Mouse (Mus musculus) spleen, adult 2 months (tissue): Measurements from ENCODE around the gene Sowahb. TPM values are rescaled to one million over a fixed set of nuclear protein-coding genes. Genes with fewer than 3 reads are reported as not detected.

Experiments
- DNase-seq, 2 experiments: peaks; one replicate each; pipeline versions ENCODE4 v3.0.0 to v3.0.0-alpha.2; 2012 to 2021; ENCODE audit warnings: low spot score in 2 of 2, low read depth in 1 of 2
- H3K27ac ChIP-seq: fragments of 200-500 bp; 2 replicates; pipeline ENCODE4 v1.5.1; 2012; ENCODE audit warnings: low read length, inconsistent platforms; ENCODE audit not compliant: insufficient read depth
- H3K27me3 ChIP-seq: fragments of 200-500 bp; 2 replicates; pipeline ENCODE4 v1.6.1; 2012; ENCODE audit warnings: mild to moderate bottlenecking, moderate library complexity, low read length, inconsistent platforms; ENCODE audit not compliant: control insufficient read depth, insufficient read depth
- H3K36me3 ChIP-seq: fragments of 200-500 bp; 2 replicates; pipeline ENCODE4 v1.6.1; 2012; ENCODE audit warnings: mild to moderate bottlenecking, low read length, inconsistent platforms; ENCODE audit not compliant: control insufficient read depth, insufficient read depth
- H3K4me1 ChIP-seq: fragments of 200-500 bp; 2 replicates; pipeline ENCODE4 v1.6.1; 2011; ENCODE audit warnings: inconsistent platforms; ENCODE audit not compliant: control insufficient read depth, insufficient read depth, insufficient read length
- H3K4me3 ChIP-seq: fragments of 200-500 bp; 2 replicates; pipeline ENCODE4 v1.5.1; 2011; ENCODE audit warnings: mild to moderate bottlenecking, inconsistent platforms; ENCODE audit not compliant: insufficient read depth, insufficient read length; ENCODE audit errors: extremely low read depth
- CTCF ChIP-seq: fragments of 200-500 bp; IDR thresholded peaks from 2 replicates; pipeline ENCODE4 v1.5.1; 2011; ENCODE audit warnings: mild to moderate bottlenecking, inconsistent platforms; ENCODE audit not compliant: insufficient read depth, insufficient read length, insufficient replicate concordance; ENCODE audit errors: extremely low read depth
- POLR2A ChIP-seq: fragments of 200-500 bp; IDR thresholded peaks from 2 replicates; pipeline ENCODE4 v1.6.1; 2011; ENCODE audit warnings: low read depth, low read length, inconsistent platforms
- WGBS: fragments of 180-500 bp; shearing (Covaris S2); methylation state at CpG from one replicate; pipeline ENCODE4 v1.1.7; 2018; 5-methylcytosine and 5-hydroxymethylcytosine counted together
- polyA plus RNA-seq: library from polyadenylated mRNA; depleted of rRNA; stranded (reverse); fragments of >200 nt; gene quantifications from 2 replicates; pipeline ENCODE4 v1.2.3, GENCODE M21; 2012

Gene Sowahb
- polyA plus RNA-seq, 1 experiment: not detected

DNA sequence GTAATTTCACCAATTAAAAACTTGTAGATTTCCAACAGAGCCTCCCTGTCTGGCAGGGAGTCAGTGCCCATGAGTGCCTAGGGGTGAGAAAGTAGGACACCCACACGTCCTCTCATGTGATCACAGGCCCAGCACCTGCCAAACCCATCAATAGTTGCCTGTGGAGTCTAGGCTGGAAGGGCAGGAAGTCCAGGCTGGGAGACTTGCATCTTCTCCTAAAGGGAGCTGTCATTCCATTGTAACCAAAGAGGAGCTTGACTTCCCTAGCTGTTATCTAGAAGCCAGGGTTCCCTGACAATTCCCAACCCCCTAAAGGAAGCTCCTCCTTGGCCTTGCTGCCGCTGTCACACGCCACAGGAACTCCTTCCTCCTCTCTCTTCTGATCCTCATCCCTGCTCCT is 14.0 kb downstream of the Sowahb start:
- DNase-seq: no peak
- Histone ChIP-seq H3K4me1 (no peaks in the 10 kb centered on the region), H3K36me3 (no peaks in the 10 kb centered on the region), H3K27ac (no peak overlapping the region), H3K27me3 (no peaks in the 10 kb centered on the region), H3K4me3 (no peak overlapping the region)
- TF ChIP-seq CTCF: no peak
- TF ChIP-seq POLR2A: no peak
- WGBS: 81% methylated on average over 3 of the region's 3 CpGs

DNA sequence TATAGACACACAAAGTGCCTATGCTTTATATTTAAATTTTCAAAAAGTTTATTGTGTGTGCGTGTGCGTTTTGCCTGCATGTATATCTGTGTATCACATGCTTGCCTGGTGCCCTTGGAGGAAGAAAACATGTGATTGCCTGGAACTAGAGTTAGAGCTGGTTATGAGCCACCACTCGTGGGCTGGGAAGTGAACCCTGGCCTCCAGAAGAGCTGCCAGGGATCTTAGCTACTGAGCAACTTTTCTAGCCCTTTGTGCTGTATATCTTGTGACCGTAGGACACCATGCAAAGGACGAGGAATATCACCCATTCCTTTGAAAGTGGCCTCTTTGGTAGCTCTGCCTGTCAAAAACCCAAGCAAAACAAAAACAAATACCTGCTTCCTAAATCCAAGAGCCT is 14.4 kb downstream of the Sowahb start:
- Histone ChIP-seq H3K27me3 (no peaks in the 10 kb centered on the region), H3K36me3 (no peaks in the 10 kb centered on the region), H3K27ac (no peak overlapping the region), H3K4me3 (no peak overlapping the region), H3K4me1 (no peaks in the 10 kb centered on the region)
- no peak for DNase-seq
- WGBS: 85% methylated on average over 5 of the region's 5 CpGs
- TF ChIP-seq CTCF (no peak), POLR2A (no peak)

DNA sequence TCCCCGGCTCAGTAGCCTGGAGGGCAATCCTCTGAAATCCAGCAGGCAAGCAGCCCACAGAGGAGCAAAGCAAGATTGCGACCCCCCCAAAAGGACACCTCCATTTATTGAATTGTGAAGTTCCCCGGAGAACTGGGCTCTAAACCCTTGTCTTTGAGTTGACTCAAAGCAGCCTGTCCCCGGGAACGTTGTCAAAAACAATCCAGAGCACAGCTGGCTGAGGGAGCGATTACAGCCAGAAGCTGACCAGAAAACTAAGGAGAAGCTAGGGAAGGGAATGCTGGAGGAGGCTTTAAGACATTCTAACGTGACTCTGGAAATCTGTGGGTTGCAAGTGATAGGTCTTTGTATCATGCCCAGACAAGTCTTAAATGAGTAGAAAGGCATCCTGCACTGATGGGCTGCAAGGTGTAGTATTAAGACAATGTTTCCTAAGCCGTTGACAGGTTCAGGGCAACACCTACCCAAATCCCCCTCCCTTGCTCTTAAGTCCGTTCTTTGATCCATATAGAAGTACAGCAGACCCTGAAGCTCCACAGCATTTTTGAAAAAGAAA is 17.6 kb downstream of the Sowahb start:
- H3K4me3 ChIP-seq: no peak overlapping the region
- H3K27me3 ChIP-seq: no peaks in the 10 kb centered on the region
- H3K27ac ChIP-seq: peak overlapping the region; percentile 53; the same call in 1 of the 2 replicates
- H3K4me1 ChIP-seq: no peaks in the 10 kb centered on the region
- no peaks in the 10 kb centered on the region for H3K36me3 ChIP-seq
- TF ChIP-seq CTCF: no peak
- no peak for TF ChIP-seq POLR2A
- WGBS: 69% methylated on average over 9 of the region's 9 CpGs
- no peak for DNase-seq

DNA sequence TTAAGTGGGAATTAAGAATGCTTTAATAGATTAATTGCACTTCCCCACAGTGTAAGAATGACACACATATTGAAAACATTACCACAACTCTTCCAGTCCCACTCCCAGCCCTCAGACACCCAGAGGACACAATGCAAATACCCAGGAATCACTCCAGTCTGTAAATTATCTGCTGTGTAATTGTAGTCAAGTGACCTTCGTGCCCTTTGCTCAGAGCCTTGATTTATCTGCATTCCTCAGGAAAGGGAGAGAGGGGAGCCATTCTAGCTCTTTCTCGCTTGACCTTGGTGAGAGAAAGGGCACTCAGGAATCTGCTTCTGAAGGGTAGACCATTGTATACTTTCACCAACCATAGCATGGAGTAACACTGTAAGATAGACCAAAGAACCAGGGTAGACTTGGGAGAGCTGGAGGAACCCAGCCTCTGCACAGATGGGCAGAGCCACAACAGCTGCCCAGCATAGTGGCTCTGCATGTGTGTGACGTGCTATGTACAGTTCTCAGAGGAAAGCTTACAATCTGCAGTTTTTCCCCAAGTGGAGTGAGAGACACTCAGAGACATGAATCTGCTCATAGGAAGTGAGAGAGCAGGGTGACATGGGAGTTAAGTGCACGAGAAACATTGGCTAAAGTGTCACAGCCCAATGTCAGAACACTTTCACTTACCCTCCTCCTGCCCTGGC is 18.2 kb downstream of the Sowahb start:
- H3K4me1 ChIP-seq: no peaks in the 10 kb centered on the region
- 51% methylated on average over 4 of the region's 4 CpGs for WGBS
- DNase-seq: no peak
- H3K27ac ChIP-seq: peak overlapping the region; percentile 53; the same call in 1 of the 2 replicates
- H3K36me3 ChIP-seq: no peaks in the 10 kb centered on the region
- no peak overlapping the region for H3K4me3 ChIP-seq
- TF ChIP-seq CTCF (no peak), POLR2A (no peak)
- H3K27me3 ChIP-seq: no peaks in the 10 kb centered on the region

DNA sequence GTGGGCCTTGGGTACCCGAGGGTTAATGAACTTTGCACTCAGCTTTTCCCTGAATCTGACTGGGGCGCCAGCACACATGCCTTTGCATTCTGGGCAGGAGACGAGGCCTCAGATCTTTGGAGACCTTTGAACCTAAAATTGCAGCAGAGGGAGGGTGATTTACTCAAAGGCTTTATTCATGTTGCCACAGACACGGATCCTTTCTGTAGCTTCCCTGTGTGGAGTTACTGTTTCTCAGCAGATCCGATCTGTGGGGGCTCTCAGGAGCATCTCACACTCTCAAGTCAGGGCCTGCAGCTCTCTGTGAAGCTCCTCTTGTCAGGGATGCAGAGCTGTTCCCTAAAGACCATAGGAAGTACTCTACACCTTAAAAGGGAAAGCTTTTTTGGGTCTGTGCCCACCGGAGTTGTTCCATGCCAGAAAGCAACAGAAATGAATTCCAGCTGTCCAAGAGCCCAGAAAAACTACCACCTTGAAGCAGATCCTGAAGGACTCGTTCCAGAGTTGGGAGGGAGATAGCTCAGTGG is 20.0 kb downstream of the Sowahb start:
- 80% methylated on average over 7 of the region's 7 CpGs for WGBS
- Histone ChIP-seq H3K27me3 (no peaks in the 10 kb centered on the region), H3K4me3 (no peak overlapping the region), H3K27ac (no peak overlapping the region), H3K36me3 (no peaks in the 10 kb centered on the region), H3K4me1 (no peaks in the 10 kb centered on the region)
- no peak for TF ChIP-seq CTCF
- TF ChIP-seq POLR2A: no peak
- no peak for DNase-seq

DNA sequence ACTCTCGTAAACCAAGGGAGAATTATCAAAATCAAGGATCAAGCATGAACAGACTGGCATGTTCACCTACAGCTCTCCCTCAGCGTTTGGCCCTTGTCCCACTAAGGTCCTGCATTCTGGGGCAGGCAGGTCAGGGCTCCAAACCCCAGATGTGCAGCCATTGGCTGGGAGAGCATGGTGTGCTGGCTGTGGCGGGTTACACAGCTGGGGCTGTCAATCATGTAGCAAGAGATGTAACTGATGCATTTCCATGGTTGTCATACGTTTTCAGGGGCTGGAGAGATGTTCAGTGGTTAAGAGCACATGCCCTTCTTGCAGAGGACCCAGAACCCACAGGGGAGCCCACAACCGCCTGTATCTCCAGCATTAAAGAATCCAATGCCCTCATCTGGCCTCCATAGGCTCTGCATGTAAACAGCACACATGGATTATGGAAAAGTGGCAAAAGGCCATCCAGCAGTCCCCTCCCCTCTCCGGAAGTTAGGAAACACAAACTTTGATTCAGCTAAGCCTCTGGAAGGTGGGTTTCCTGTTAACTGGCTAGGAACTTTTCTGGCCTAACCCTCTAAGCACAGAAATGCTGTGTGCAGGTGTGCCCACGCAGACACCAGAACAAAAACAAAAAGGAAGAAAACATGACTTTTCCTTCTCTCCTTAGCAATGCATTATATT is 22.6 kb downstream of the Sowahb start:
- H3K36me3 ChIP-seq: no peaks in the 10 kb centered on the region
- no peak for DNase-seq
- 72% methylated on average over 7 of the region's 7 CpGs for WGBS
- H3K4me1 ChIP-seq: no peaks in the 10 kb centered on the region
- TF ChIP-seq POLR2A: no peak
- no peak for TF ChIP-seq CTCF
- H3K27me3 ChIP-seq: no peaks in the 10 kb centered on the region
- H3K4me3 ChIP-seq: no peak overlapping the region
- no peak overlapping the region for H3K27ac ChIP-seq
